Mouse (Mus musculus) liver, embryonic 15.5 days (tissue): Measurements from ENCODE around the gene Ccnt1. TPM values are rescaled to one million over a fixed set of nuclear protein-coding genes. Genes with fewer than 3 reads are reported as not detected.

Source experiments
- ATAC-seq: fragments of 200-750 bp; cut with Nextera tagmentation; 2 replicates; pipeline ENCODE4 v1.8.0; 2017; ENCODE audit warnings: moderate number of reproducible peaks, mild to moderate bottlenecking, moderate library complexity; ENCODE audit not compliant: insufficient read depth
- H3K27ac ChIP-seq: fragments of 300-500 bp; sonication (generic); replicated peaks from 2 replicates; pipeline ENCODE4 v1.5.1; 2015; ENCODE audit warnings: mild to moderate bottlenecking, inconsistent platforms
- H3K27me3 ChIP-seq: fragments of 300-500 bp; sonication (generic); 2 replicates; pipeline ENCODE4 v1.6.1; 2015; ENCODE audit warnings: mild to moderate bottlenecking, inconsistent platforms
- H3K36me3 ChIP-seq: fragments of 300-500 bp; sonication (generic); replicated peaks from 2 replicates; pipeline ENCODE4 v1.6.1; 2015; ENCODE audit warnings: moderate library complexity, mild to moderate bottlenecking, inconsistent platforms
- H3K4me1 ChIP-seq: fragments of 300-500 bp; sonication (generic); replicated peaks from 2 replicates; pipeline ENCODE4 v1.6.1; 2015; ENCODE audit warnings: inconsistent platforms
- H3K4me2 ChIP-seq: fragments of 300-500 bp; sonication (generic); 2 replicates; pipeline ENCODE4 v1.6.1; 2015; ENCODE audit warnings: moderate library complexity, mild to moderate bottlenecking, inconsistent platforms
- H3K4me3 ChIP-seq: fragments of 300-500 bp; sonication (generic); replicated peaks from 2 replicates; pipeline ENCODE4 v1.5.1; 2015; ENCODE audit warnings: mild to moderate bottlenecking, inconsistent platforms
- H3K9ac ChIP-seq: fragments of 300-500 bp; sonication (generic); 2 replicates; pipeline ENCODE4 v1.6.1; 2015; ENCODE audit warnings: moderate library complexity, mild to moderate bottlenecking, inconsistent platforms
- H3K9me3 ChIP-seq: fragments of 300-500 bp; sonication (generic); replicated peaks from 2 replicates; pipeline ENCODE4 v1.6.1; 2016; ENCODE audit warnings: inconsistent platforms
- WGBS: fragments of 180-500 bp; shearing (Covaris S2); methylation state at CpG from one replicate; pipeline ENCODE4 v1.1.7; 2015; ENCODE audit warnings: mixed read lengths; ENCODE audit not compliant: insufficient replicate concordance; 5-methylcytosine and 5-hydroxymethylcytosine counted together
- microRNA-seq: library from miRNA; unstranded; fragments of <30 nt; microRNA quantifications from one replicate; pipeline ENCODE4, GENCODE M21; 2016
- polyA plus RNA-seq: library from polyadenylated mRNA; unstranded; fragments of >200 nt; fragmentation: Nextera tagmentation; extraction: Ambion mirVana; gene quantifications from 2 replicates; pipeline ENCODE4 v1.2.1, GENCODE M21; 2015

Gene Ccnt1
- polyA plus RNA-seq, 1 experiment from 2014 or later: 25.1 TPM

DNA sequence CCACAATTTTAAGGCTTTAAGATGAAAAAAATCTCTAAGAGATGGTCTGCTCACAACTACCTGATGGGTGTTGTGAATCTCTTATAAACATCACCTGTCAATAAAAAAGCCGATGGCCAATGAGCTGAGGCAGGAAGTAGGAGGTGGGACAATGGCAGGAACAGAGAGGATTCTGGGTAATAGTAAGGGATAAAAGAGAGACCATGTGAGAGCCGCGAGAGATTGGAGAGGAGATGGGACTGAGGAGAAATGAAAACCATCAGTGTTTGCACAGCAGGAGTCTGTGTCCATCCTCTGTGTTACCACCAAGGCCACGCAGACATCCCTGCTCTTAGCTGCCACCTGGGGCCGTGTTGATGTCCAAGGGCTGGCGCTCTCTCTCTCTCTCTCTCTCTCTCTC, 63.4 kb downstream of the Ccnt1 start:
- H3K4me2 ChIP-seq: no peak overlapping the region
- 70% methylated on average over 6 of the region's 6 CpGs for WGBS
- H3K4me3 ChIP-seq: no peak overlapping the region
- no peak overlapping the region for H3K27ac ChIP-seq
- H3K36me3 ChIP-seq: no peaks in the 10 kb centered on the region
- H3K4me1 ChIP-seq: peaks cover 16% of the 10 kb centered on the region
- no peak for ATAC-seq
- H3K9me3 ChIP-seq: no peaks in the 10 kb centered on the region
- H3K27me3 ChIP-seq: no peaks in the 10 kb centered on the region
- H3K9ac ChIP-seq: no peak overlapping the region

- no peak overlapping the region for H3K4me2 ChIP-seq
- no peak overlapping the region for H3K9ac ChIP-seq
- no peak for ATAC-seq
- no peaks in the 10 kb centered on the region for H3K27me3 ChIP-seq
- H3K36me3 ChIP-seq: no peaks in the 10 kb centered on the region
- no peaks in the 10 kb centered on the region for H3K9me3 ChIP-seq
- no peak overlapping the region for H3K4me3 ChIP-seq
- WGBS: 34% methylated on average over 9 of the region's 9 CpGs
- peaks cover 10% of the 10 kb centered on the region for H3K4me1 ChIP-seq
- H3K27ac ChIP-seq: no peak overlapping the region
These were observed 64.3 kb downstream of the Ccnt1 start for GRCm38 (mm10) chr15:98506253-98506957.

- no peak for ATAC-seq
- Histone ChIP-seq H3K4me2 (no peak overlapping the region), H3K27ac (no peak overlapping the region), H3K9ac (no peak overlapping the region), H3K36me3 (no peaks in the 10 kb centered on the region), H3K4me1 (no peaks in the 10 kb centered on the region), H3K27me3 (no peaks in the 10 kb centered on the region), H3K4me3 (no peak overlapping the region), H3K9me3 (no peaks in the 10 kb centered on the region)
- 11% methylated on average over 18 of the region's 18 CpGs for WGBS
These were observed 66.2 kb downstream of the Ccnt1 start for GRCm38 (mm10) chr15:98504514-98504913.

DNA sequence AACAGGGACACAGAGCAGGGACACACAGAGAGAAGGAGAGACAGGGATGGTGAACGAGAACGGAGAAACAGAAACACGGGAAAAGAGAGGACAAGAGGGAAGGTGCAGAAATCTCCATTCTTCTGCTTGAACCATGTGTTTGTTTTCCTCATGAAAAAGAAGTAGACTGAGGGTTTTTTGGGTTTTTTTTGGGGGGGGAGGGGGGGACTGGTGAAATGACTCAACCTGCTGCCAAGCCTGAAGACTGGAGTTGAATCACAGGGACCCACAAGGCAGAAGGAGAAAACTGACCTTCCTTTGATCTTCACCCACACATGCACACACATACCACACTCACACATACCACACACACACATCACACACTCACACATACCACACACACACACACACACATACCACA, 67.4 kb downstream of the Ccnt1 start:
- H3K4me3 ChIP-seq: no peak overlapping the region
- no peaks in the 10 kb centered on the region for H3K36me3 ChIP-seq
- 71% methylated on average over 3 of the region's 3 CpGs for WGBS
- no peaks in the 10 kb centered on the region for H3K27me3 ChIP-seq
- H3K9ac ChIP-seq: no peak overlapping the region
- H3K27ac ChIP-seq: no peak overlapping the region
- H3K4me1 ChIP-seq: no peaks in the 10 kb centered on the region
- no peak overlapping the region for H3K4me2 ChIP-seq
- ATAC-seq: no peak
- no peaks in the 10 kb centered on the region for H3K9me3 ChIP-seq

DNA sequence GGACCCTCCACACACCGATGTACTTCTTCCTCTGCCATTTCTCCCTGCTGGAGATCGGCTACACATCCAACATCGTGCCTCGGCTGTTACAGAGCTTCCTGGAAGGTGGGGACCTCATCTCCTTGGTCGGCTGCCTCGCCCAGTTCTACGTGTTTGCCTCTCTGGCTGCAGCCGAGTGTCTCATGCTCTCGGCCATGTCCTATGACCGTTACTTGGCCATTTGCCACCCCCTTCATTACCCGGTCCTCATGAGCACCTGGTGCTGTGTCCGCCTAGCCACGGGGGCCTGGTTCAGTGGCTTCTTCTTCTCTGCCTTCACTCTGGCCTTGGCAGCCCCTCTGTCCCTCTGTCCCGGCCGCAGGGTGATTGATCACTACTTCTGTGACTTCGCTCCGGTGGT, 73.1 kb downstream of the Ccnt1 start:
- H3K9me3 ChIP-seq: no peaks in the 10 kb centered on the region
- H3K4me3 ChIP-seq: no peak overlapping the region
- WGBS: 75% methylated on average over 17 of the region's 17 CpGs
- no peaks in the 10 kb centered on the region for H3K36me3 ChIP-seq
- no peak overlapping the region for H3K4me2 ChIP-seq
- H3K9ac ChIP-seq: no peak overlapping the region
- no peaks in the 10 kb centered on the region for H3K27me3 ChIP-seq
- H3K27ac ChIP-seq: no peak overlapping the region
- ATAC-seq: no peak
- no peaks in the 10 kb centered on the region for H3K4me1 ChIP-seq

GRCm38 (mm10) chr15:98492102-98492501, 78.6 kb downstream of the Ccnt1 start, which contains the start of gene Olfr279:
Olfr279 (plus strand) TSS chr15:98492402.
- Histone ChIP-seq H3K27me3 (no peaks in the 10 kb centered on the region), H3K4me3 (no peak within 1 kb of the TSS), H3K9ac (no peak within 1 kb of the TSS), H3K4me1 (no peaks in the 10 kb centered on the region), H3K27ac (no peak within 1 kb of the TSS), H3K4me2 (no peak within 1 kb of the TSS), H3K36me3 (no peaks in the 10 kb centered on the region), H3K9me3 (no peaks in the 10 kb centered on the region)
- WGBS: 41% methylated on average over 4 of the region's 4 CpGs
- no peak for ATAC-seq

DNA sequence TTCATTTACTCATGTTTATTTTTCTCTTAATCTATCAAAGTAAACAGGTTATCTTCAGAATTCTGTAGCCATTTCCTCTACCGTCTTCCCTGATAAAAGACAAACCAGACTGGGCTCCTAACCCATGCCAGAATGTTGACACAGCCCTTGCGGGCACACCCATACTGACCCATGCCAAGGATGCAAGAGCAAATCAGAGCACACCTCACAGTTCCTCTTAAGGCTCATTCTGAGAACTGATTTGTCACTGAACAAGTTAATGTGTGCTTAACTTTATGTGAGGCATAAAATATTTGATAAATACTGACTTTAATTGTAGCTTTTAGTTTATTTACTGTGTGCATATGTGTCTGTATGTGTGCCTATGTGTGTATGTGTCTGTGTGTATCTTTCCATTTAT, 79.4 kb downstream of the Ccnt1 start:
- Histone ChIP-seq H3K4me1 (no peaks in the 10 kb centered on the region), H3K9me3 (no peaks in the 10 kb centered on the region), H3K4me2 (no peak overlapping the region), H3K9ac (no peak overlapping the region), H3K27ac (no peak overlapping the region), H3K4me3 (no peak overlapping the region), H3K36me3 (no peaks in the 10 kb centered on the region), H3K27me3 (no peaks in the 10 kb centered on the region)
- WGBS: 53% methylated on average over 2 of the region's 2 CpGs
- no peak for ATAC-seq

Small RNAs within 50 kb of the gene (microRNA-seq; reads per million reads assigned to microRNA genes)
- not detected for gene Mir1291

Other genes with a start within 250 kb of the Ccnt1 start
- gene Olfr284, start 229.9 kb downstream of the Ccnt1 start, polyA plus RNA-seq: not detected in 2 replicates
- gene Olfr283, start 190.0 kb downstream of the Ccnt1 start, polyA plus RNA-seq: not detected in 2 replicates
- gene Olfr282, start 139.7 kb downstream of the Ccnt1 start, polyA plus RNA-seq: not detected in 2 replicates
- not detected in 2 replicates for gene Olfr281, start 118.3 kb downstream of the Ccnt1 start, polyA plus RNA-seq
- gene OR5BS1P, start 101.0 kb downstream of the Ccnt1 start, polyA plus RNA-seq: not detected in 2 replicates
- not detected in 2 replicates for gene Lalba, start 88.2 kb downstream of the Ccnt1 start, polyA plus RNA-seq
- not detected in 2 replicates for gene Olfr279, start 78.5 kb downstream of the Ccnt1 start, polyA plus RNA-seq
- gene Kansl2, start 36.7 kb downstream of the Ccnt1 start, polyA plus RNA-seq: 32.0 and 35.4 TPM in 2 replicates
- gene 4930415O20Rik, start 81 bp upstream of the Ccnt1 start, polyA plus RNA-seq: not detected in 2 replicates
- gene Adcy6, start 39.2 kb upstream of the Ccnt1 start, polyA plus RNA-seq: 6.6 and 6.9 TPM in 2 replicates
- gene Cacnb3, start 59.9 kb upstream of the Ccnt1 start, polyA plus RNA-seq: 0.52 and 0.96 TPM in 2 replicates
- gene Ddx23, start 92.0 kb upstream of the Ccnt1 start, polyA plus RNA-seq: 9.5 and 10.2 TPM in 2 replicates
- 0.84 and 0.89 TPM in 2 replicates for gene Rnd1, start 106.5 kb upstream of the Ccnt1 start, polyA plus RNA-seq
- gene Ccdc65, start 137.3 kb upstream of the Ccnt1 start, polyA plus RNA-seq: not detected in 2 replicates
- 156 and 176 TPM in 2 replicates for gene Fkbp11, start 157.3 kb upstream of the Ccnt1 start, polyA plus RNA-seq
- gene Arf3, start 192.3 kb upstream of the Ccnt1 start, polyA plus RNA-seq: 11.7 and 14.3 TPM in 2 replicates
- not detected in 2 replicates for gene Wnt10b, start 207.2 kb upstream of the Ccnt1 start, polyA plus RNA-seq
- gene Wnt1, start 218.9 kb upstream of the Ccnt1 start, polyA plus RNA-seq: not detected in 2 replicates
- not detected in 2 replicates for gene Ddn, start 238.6 kb upstream of the Ccnt1 start, polyA plus RNA-seq